Mouse (Mus musculus) CH12.LX (cell line): ENCODE measurements around the gene Ccdc183.

Experiments used
- CTCF ChIP-seq, 2 experiments: IDR thresholded peaks in 1 of 2; conservative IDR thresholded peaks in 1 of 2; 2 replicates each; pipeline ENCODE4 v1.5.1; 2011 to 2012; ENCODE audit warnings: low read depth in 2 of 2, low read length in 2 of 2, improper control_type of control experiment in 1 of 2, inconsistent platforms in 1 of 2, mild to moderate bottlenecking in 1 of 2, moderate library complexity in 1 of 2
- ETS1 ChIP-seq: conservative IDR thresholded peaks from 2 replicates; pipeline ENCODE4 v1.6.1; 2012; ENCODE audit warnings: low read depth, mild to moderate bottlenecking, inconsistent platforms, low read length, improper control_type of control experiment, moderate library complexity
- GABPA ChIP-seq: IDR thresholded peaks from 2 replicates; pipeline ENCODE4 v1.6.1; 2012; ENCODE audit warnings: low read depth, low read length, improper control_type of control experiment, inconsistent platforms; ENCODE audit not compliant: insufficient replicate concordance
- HCFC1 ChIP-seq: IDR thresholded peaks from 2 replicates; pipeline ENCODE4 v1.6.1; 2012; ENCODE audit warnings: low read depth, mild to moderate bottlenecking, inconsistent platforms, low read length, improper control_type of control experiment
- NRF1 ChIP-seq: IDR thresholded peaks from 2 replicates; pipeline ENCODE4 v1.6.1; 2014; ENCODE audit warnings: low read depth, mild to moderate bottlenecking, inconsistent platforms, low read length, improper control_type of control experiment, moderate library complexity
- POLR2A ChIP-seq: IDR thresholded peaks from 2 replicates; pipeline ENCODE4 v1.6.1; 2011; ENCODE audit warnings: low read depth, mild to moderate bottlenecking, improper control_type of control experiment, low read length
- SIN3A ChIP-seq: IDR thresholded peaks from 2 replicates; pipeline ENCODE4 v1.6.1; 2012; ENCODE audit warnings: low read length, improper control_type of control experiment, inconsistent platforms

DNA sequence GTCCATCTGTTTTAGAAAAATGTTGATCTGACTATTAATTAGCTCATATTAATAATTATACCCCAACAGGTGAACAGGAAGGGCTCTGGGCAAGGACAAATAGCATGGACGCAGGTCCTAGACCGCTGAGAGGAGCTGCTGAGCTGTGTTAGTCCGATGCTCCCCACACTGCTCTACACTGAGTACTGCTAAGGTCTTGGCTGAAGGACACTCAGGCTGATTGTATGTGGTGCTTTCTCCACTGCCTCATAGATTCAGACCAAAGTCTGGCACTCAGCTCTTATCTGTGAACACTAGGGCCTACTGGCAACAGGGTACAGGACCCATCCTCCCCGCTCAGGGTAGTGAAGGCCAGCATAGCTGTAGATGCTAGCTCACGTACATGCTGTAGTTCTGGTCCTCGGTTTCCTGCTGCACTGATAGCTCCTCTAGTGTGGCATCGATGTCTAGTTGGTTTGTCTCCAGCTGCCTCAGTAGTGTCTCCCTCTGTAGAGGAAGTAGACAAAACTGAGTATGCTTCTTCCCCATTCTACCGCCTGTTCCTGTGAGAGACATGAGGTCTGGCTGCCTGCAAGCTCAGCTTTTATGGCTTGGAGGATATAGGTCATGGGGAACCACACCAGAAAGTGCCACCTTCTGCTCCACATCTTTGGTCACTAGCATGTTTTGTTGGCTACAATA lies 29.1 kb downstream of the Ccdc183 start:
- no peak for TF ChIP-seq CTCF (conservative IDR thresholded peaks at IDR 0.05 in 1 of 2, IDR thresholded peaks at IDR 0.05 in 1 of 2; ENCODE audit: low read depth in 2 of 2, low read length in 2 of 2)
- no peak for TF ChIP-seq GABPA
- TF ChIP-seq ETS1, result no peak
- no peak for TF ChIP-seq SIN3A
- no peak for TF ChIP-seq POLR2A
- TF ChIP-seq NRF1, result no peak
- no peak for TF ChIP-seq HCFC1
